Mouse (Mus musculus) heart, adult 2 months (tissue): ENCODE data around the gene Foxn1. TPM values are rescaled to one million over a fixed set of nuclear protein-coding genes. Genes with fewer than 3 reads are reported as not detected.

Experiments used
- DNase-seq, 2 experiments: peaks; one replicate each; pipeline ENCODE4 v3.0.0; 2021
- H3K27ac ChIP-seq: fragments of 200-600 bp; 2 replicates; pipeline ENCODE4 v1.8.1; 2022
- H3K27me3 ChIP-seq: fragments of 200-500 bp; 2 replicates; pipeline ENCODE4 v1.6.1; 2012; ENCODE audit warnings: mild to moderate bottlenecking, low read length, inconsistent platforms, mixed read lengths; ENCODE audit not compliant: control insufficient read depth, insufficient read depth
- H3K36me3 ChIP-seq: fragments of 200-500 bp; 2 replicates; pipeline ENCODE4 v1.6.1; 2012; ENCODE audit warnings: low read length, inconsistent platforms; ENCODE audit not compliant: control insufficient read depth, insufficient read depth
- H3K4me1 ChIP-seq: fragments of 200-500 bp; 2 replicates; pipeline ENCODE4 v1.6.1; 2011; ENCODE audit warnings: low read length; ENCODE audit not compliant: control insufficient read depth, insufficient read depth
- H3K4me3 ChIP-seq: fragments of 200-600 bp; 2 replicates; pipeline ENCODE4 v1.8.1; 2022
- H3K79me2 ChIP-seq: fragments of 200-500 bp; replicated peaks from 2 replicates; pipeline ENCODE4 v1.6.1; 2012; ENCODE audit warnings: mild to moderate bottlenecking, inconsistent platforms, low read length, moderate library complexity, mixed read lengths; ENCODE audit not compliant: control insufficient read depth, insufficient read depth
- H3K9ac ChIP-seq: fragments of 200-500 bp; 2 replicates; pipeline ENCODE4 v1.6.1; 2012; ENCODE audit warnings: low read depth, mild to moderate bottlenecking, control low read depth, inconsistent platforms, low read length, mixed read lengths
- CTCF ChIP-seq: fragments of 200-600 bp; IDR thresholded peaks from 2 replicates; pipeline ENCODE4 v1.8.1; 2022; ENCODE audit warnings: antibody characterized with exemption, mild to moderate bottlenecking, moderate library complexity
- EP300 ChIP-seq: fragments of 200-500 bp; IDR thresholded peaks from 2 replicates; pipeline ENCODE4 v1.6.1; 2011; ENCODE audit warnings: low read depth, low read length, control low read depth; ENCODE audit not compliant: insufficient read depth
- POLR2A ChIP-seq: fragments of 200-500 bp; IDR thresholded peaks from 2 replicates; pipeline ENCODE4 v1.6.1; 2011; ENCODE audit warnings: mild to moderate bottlenecking, low read depth, low read length, control low read depth; ENCODE audit not compliant: insufficient read depth
- WGBS: fragments of 180-500 bp; shearing (Covaris S2); methylation state at CpG from one replicate; pipeline ENCODE4 v1.1.7; 2018; 5-methylcytosine and 5-hydroxymethylcytosine counted together
- intact Hi-C: fragments of 180-260 bp; cut with DNase I; formaldehyde crosslinking; loops from one replicate; pipeline ENCODE4 v1.15.1; 2025
- polyA plus RNA-seq: library from polyadenylated mRNA; depleted of rRNA; stranded (reverse); fragments of >200 nt; gene quantifications from 2 replicates; pipeline ENCODE4 v1.2.3, GENCODE M21; 2012
- total RNA-seq, 2 experiments: library from RNA; stranded (reverse); gene quantifications; 2 replicates each; pipeline ENCODE4 v1.2.3; 2021

Gene Foxn1
- total and polyA plus RNA-seq, 3 experiments: not detected

GRCm38 (mm10) chr11:78427655-78428054, 41.3 kb upstream of the Foxn1 start:
- Histone ChIP-seq H3K27me3 (no peaks in the 10 kb centered on the region), H3K79me2 (no peaks in the 10 kb centered on the region), H3K4me3 (no peak overlapping the region), H3K27ac (no peak overlapping the region), H3K9ac (no peak overlapping the region), H3K4me1 (no peaks in the 10 kb centered on the region; the same call in 1 of the 2 replicates), H3K36me3 (no peaks in the 10 kb centered on the region)
- no peak for DNase-seq
- no peak for TF ChIP-seq CTCF
- no peak for TF ChIP-seq EP300
- TF ChIP-seq POLR2A: no peak
- intact Hi-C loops: no loop called here
- 95% methylated on average over 6 of the region's 6 CpGs for WGBS

- Histone ChIP-seq H3K4me1 (no peaks in the 10 kb centered on the region; the same call in 1 of the 2 replicates), H3K27me3 (peaks cover 3% of the 10 kb centered on the region; the same call in 1 of the 2 replicates), H3K79me2 (no peaks in the 10 kb centered on the region), H3K9ac (no peak overlapping the region), H3K36me3 (no peaks in the 10 kb centered on the region), H3K4me3 (no peak overlapping the region), H3K27ac (no peak overlapping the region)
- TF ChIP-seq EP300: no peak
- no peak for TF ChIP-seq CTCF
- no peak for TF ChIP-seq POLR2A
- intact Hi-C loops: no loop called here
- DNase-seq: no peak
- 89% methylated on average over 1 of the region's 1 CpGs for WGBS
Observed at GRCm38 (mm10) chr11:78425572-78425971, 39.2 kb upstream of the Foxn1 start.

- Histone ChIP-seq H3K79me2 (no peaks in the 10 kb centered on the region), H3K4me3 (no peak overlapping the region), H3K4me1 (no peaks in the 10 kb centered on the region; the same call in 1 of the 2 replicates), H3K27me3 (peaks cover 3% of the 10 kb centered on the region; the same call in 1 of the 2 replicates), H3K9ac (no peak overlapping the region), H3K36me3 (no peaks in the 10 kb centered on the region), H3K27ac (no peak overlapping the region)
- DNase-seq: peak in 1 of 2 experiments; percentile 8
- intact Hi-C loops: no loop called here
- no peak for TF ChIP-seq CTCF
- no peak for TF ChIP-seq EP300
- WGBS: 28% methylated on average over 2 of the region's 2 CpGs
Observed at GRCm38 (mm10) chr11:78424352-78424751, 38.0 kb upstream of the Foxn1 start.

- TF ChIP-seq EP300 (no peak), CTCF (no peak)
- Histone ChIP-seq H3K27me3 (peaks cover 3% of the 10 kb centered on the region; the same call in 1 of the 2 replicates), H3K4me1 (no peaks in the 10 kb centered on the region; the same call in 1 of the 2 replicates), H3K27ac (no peak within 1 kb of the TSS), H3K79me2 (no peaks in the 10 kb centered on the region), H3K9ac (no peak within 1 kb of the TSS), H3K4me3 (no peak within 1 kb of the TSS), H3K36me3 (no peaks in the 10 kb centered on the region)
- intact Hi-C loops: no loop called here
- 26% methylated on average over 13 of the region's 13 CpGs for WGBS
- DNase-seq: no peak
Observed at GRCm38 (mm10) chr11:78422055-78422819, 35.9 kb upstream of the Foxn1 start, which contains the start of gene Slc13a2. Gene Slc13a2, minus strand, starts transcription at chr11:78422217.

GRCm38 (mm10) chr11:78421201-78422009, 35.0 kb upstream of the Foxn1 start:
- no peaks in the 10 kb centered on the region for H3K36me3 ChIP-seq
- no peak for TF ChIP-seq POLR2A
- no peak for TF ChIP-seq EP300
- no peak for TF ChIP-seq CTCF
- intact Hi-C loops: no loop called here
- no peak for DNase-seq
- H3K27ac ChIP-seq: no peak overlapping the region
- WGBS: 50% methylated on average over 13 of the region's 13 CpGs
- peaks cover 3% of the 10 kb centered on the region; the same call in 1 of the 2 replicates for H3K27me3 ChIP-seq
- no peaks in the 10 kb centered on the region; the same call in 1 of the 2 replicates for H3K4me1 ChIP-seq
- no peaks in the 10 kb centered on the region for H3K79me2 ChIP-seq
- H3K9ac ChIP-seq: no peak overlapping the region
- H3K4me3 ChIP-seq: no peak overlapping the region
